Comparison of ENCODE assay signal across 17 mouse cellular contexts in genomic region chr15:52657916-52658315, GRCm38 (mm10).
A peak's percentile ranks its signal among the peaks of the same experiment; 100 is the strongest.
DNase-seq lines count a peak whose midpoint lies in the region; ATAC-seq lines count a peak whose summit lies in the region.
"Had no signal": no experiment of that assay in that cellular context is flagged by ENCODE, and none has a peak within 500 bp of the region (broad histone marks: within the 10 kb centered on the region; RNA-seq: fewer than 3 reads in every experiment).

No protein-coding gene starts in this region.

- intact Hi-C loops in heart, postnatal 25 days (cut with DNase I) = no loop called here

- DNase-seq in heart, adult 11 months = peak; percentile 31
- DNase-seq in heart, postnatal 25 days (ENCODE audit: low spot score) = no peak
- peak; percentile 74 for DNase-seq in 3T3-L1 (ENCODE audit: low read depth, low spot score)
- no peak for DNase-seq in left cerebral cortex, adult 11 months (ENCODE audit: low spot score)
- DNase-seq: adrenal gland, adult 8-10 months; adrenal gland, postnatal 14 days; adrenal gland, postnatal 36 days; cerebellum, adult 11-12 months; cerebellum, adult 2 months; cerebellum, adult 9-10 months; cerebellum, postnatal 10 days; cerebellum, postnatal 25 days had no signal

- ATAC-seq in monocyte, adult 5-6 weeks (replicated peaks; ENCODE audit: insufficient number of reproducible peaks, low FRiP score, low TSS enrichment, poor library complexity, severe bottlenecking) = 0 out of 2 replicates have a peak, but pooled peaks have one; percentile 9
- ATAC-seq: activated CD4-positive, CD25-positive, alpha-beta regulatory T cell, adult 4 months; forebrain, embryonic 14.5 days; forebrain, embryonic 16.5 days; Patski had no signal

Comparison
In these comparisons a context has a peak if more than half of its experiments do, and no peak if none do; other contexts are left out.
1. DNase-seq: peak in heart, adult 11 months (single experiment) and 3T3-L1 (single experiment); none in heart, postnatal 25 days (single experiment) and left cerebral cortex, adult 11 months (single experiment).